Mouse (Mus musculus) spleen, adult 2 months (tissue): ENCODE measurements around the gene Srgap1. TPM values are rescaled to one million over a fixed set of nuclear protein-coding genes. Genes with fewer than 3 reads are reported as not detected.
"Not testable (repeated sequence)": the region's sequence is repeated elsewhere in the genome, so short reads cannot be mapped to it uniquely, and the experiment has no call there.

Experiments
- DNase-seq, 2 experiments: peaks; one replicate each; pipeline versions ENCODE4 v3.0.0 to v3.0.0-alpha.2; 2012 to 2021; ENCODE audit warnings: low spot score in 2 of 2, low read depth in 1 of 2
- H3K27ac ChIP-seq: fragments of 200-500 bp; 2 replicates; pipeline ENCODE4 v1.5.1; 2012; ENCODE audit warnings: low read length, inconsistent platforms; ENCODE audit not compliant: insufficient read depth
- H3K27me3 ChIP-seq: fragments of 200-500 bp; 2 replicates; pipeline ENCODE4 v1.6.1; 2012; ENCODE audit warnings: mild to moderate bottlenecking, moderate library complexity, low read length, inconsistent platforms; ENCODE audit not compliant: control insufficient read depth, insufficient read depth
- H3K36me3 ChIP-seq: fragments of 200-500 bp; 2 replicates; pipeline ENCODE4 v1.6.1; 2012; ENCODE audit warnings: mild to moderate bottlenecking, low read length, inconsistent platforms; ENCODE audit not compliant: control insufficient read depth, insufficient read depth
- H3K4me1 ChIP-seq: fragments of 200-500 bp; 2 replicates; pipeline ENCODE4 v1.6.1; 2011; ENCODE audit warnings: inconsistent platforms; ENCODE audit not compliant: control insufficient read depth, insufficient read depth, insufficient read length
- H3K4me3 ChIP-seq: fragments of 200-500 bp; 2 replicates; pipeline ENCODE4 v1.5.1; 2011; ENCODE audit warnings: mild to moderate bottlenecking, inconsistent platforms; ENCODE audit not compliant: insufficient read depth, insufficient read length; ENCODE audit errors: extremely low read depth
- CTCF ChIP-seq: fragments of 200-500 bp; IDR thresholded peaks from 2 replicates; pipeline ENCODE4 v1.5.1; 2011; ENCODE audit warnings: mild to moderate bottlenecking, inconsistent platforms; ENCODE audit not compliant: insufficient read depth, insufficient read length, insufficient replicate concordance; ENCODE audit errors: extremely low read depth
- POLR2A ChIP-seq: fragments of 200-500 bp; IDR thresholded peaks from 2 replicates; pipeline ENCODE4 v1.6.1; 2011; ENCODE audit warnings: low read depth, low read length, inconsistent platforms
- WGBS: fragments of 180-500 bp; shearing (Covaris S2); methylation state at CpG from one replicate; pipeline ENCODE4 v1.1.7; 2018; 5-methylcytosine and 5-hydroxymethylcytosine counted together
- polyA plus RNA-seq: library from polyadenylated mRNA; depleted of rRNA; stranded (reverse); fragments of >200 nt; gene quantifications from 2 replicates; pipeline ENCODE4 v1.2.3, GENCODE M21; 2012

Gene Srgap1
- polyA plus RNA-seq, 1 experiment = 0.58 TPM

DNA sequence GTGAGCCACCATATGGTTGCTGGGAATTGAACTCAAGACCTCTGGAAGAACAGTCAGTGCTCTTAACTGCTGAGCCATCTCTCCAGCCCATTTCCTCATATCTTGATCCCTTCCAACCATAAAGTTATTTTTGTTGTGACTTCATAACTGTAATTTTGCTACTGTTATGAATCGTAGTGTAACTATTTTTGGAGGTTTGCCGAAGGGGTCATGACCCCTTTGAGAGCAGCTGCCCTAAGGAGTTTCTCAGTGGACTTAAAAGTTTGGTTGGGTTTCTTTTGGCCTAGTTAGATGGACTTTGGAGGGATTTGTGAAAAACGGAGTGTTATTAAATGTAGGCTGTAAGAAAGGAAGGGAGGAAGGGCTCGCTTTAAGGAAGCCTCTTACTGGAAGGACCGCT, 277.4 kb downstream of the Srgap1 start:
- no peak for TF ChIP-seq CTCF
- 82% methylated on average over 5 of the region's 5 CpGs for WGBS

DNA sequence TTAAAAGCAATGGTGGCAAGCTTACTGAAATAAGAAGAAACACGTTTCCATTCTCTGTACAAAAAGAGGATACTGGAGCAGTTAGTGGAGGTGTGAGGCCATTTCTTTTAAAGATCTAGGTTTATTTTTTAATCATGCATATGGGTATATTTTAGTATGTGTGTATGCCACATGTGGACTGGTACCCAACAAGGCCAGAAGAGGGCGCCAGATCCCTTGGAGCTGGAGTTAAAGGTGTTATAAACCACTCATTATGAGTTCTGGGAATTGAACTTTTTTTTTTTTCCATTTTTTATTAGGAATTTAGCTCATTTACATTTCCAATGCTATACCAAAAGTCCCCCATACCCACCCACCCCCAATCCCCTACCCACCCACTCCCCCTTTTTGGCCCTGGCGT, 279.8 kb downstream of the Srgap1 start:
- WGBS = 92% methylated on average over 3 of the region's 3 CpGs
- H3K4me1 ChIP-seq, H3K27ac ChIP-seq, DNase-seq, H3K27me3 ChIP-seq, H3K4me3 ChIP-seq, H3K36me3 ChIP-seq: not testable (repeated sequence)

More for the DNA sequence above, 277.4 kb downstream of the Srgap1 start:
- no peaks in the 10 kb centered on the region for H3K27me3 ChIP-seq
- H3K4me3 ChIP-seq = no peak overlapping the region
- no peak overlapping the region for H3K27ac ChIP-seq
- no peaks in the 10 kb centered on the region for H3K36me3 ChIP-seq
- H3K4me1 ChIP-seq = no peaks in the 10 kb centered on the region
- DNase-seq = no peak

DNA sequence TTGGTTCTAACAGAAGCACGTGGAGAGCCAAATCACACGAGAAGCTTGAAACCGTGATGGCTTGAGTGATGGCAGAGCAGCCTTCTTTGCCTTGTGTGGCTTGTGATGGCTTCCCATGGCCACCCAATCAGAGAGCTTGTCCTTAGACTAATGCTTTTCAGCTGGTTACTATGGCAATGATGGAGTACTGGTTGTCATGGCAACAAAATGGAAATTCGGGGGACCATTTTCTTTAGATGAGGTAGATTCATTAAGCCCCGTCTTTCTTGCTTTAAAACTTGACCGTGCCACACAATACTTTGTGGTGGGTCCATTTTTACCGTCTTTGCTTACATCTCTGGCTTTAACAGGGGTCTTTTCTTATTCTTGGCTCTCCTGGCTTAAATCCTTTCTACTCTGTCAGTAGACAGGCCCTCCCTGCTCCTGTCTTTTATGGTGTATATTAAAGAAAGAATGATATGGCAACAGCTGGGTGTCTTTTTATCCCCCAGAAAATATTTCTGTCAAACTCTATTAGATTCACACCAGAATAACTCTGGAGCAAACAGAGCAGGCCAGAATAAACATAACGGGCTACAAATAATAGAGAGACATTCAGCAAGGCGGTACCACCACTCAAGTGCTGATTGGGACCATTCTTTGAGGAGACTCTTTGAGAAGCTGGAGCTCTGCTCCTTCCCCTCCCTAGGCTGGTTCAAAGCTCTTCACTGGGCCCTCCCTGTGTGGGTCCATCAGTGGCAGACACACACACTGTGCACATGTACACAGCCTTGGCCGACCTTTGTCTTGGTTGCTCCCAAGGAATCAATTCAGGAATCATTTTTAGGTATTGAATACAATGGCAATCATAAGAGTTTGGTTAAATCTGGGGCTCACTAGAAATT, 281.7 kb downstream of the Srgap1 start:
- H3K27me3 ChIP-seq = no peaks in the 10 kb centered on the region
- H3K27ac ChIP-seq = no peak overlapping the region
- no peaks in the 10 kb centered on the region for H3K36me3 ChIP-seq
- no peak for DNase-seq
- WGBS = 89% methylated on average over 10 of the region's 10 CpGs
- TF ChIP-seq POLR2A = no peak
- TF ChIP-seq CTCF = no peak
- no peaks in the 10 kb centered on the region for H3K4me1 ChIP-seq
- H3K4me3 ChIP-seq = no peak overlapping the region

DNA sequence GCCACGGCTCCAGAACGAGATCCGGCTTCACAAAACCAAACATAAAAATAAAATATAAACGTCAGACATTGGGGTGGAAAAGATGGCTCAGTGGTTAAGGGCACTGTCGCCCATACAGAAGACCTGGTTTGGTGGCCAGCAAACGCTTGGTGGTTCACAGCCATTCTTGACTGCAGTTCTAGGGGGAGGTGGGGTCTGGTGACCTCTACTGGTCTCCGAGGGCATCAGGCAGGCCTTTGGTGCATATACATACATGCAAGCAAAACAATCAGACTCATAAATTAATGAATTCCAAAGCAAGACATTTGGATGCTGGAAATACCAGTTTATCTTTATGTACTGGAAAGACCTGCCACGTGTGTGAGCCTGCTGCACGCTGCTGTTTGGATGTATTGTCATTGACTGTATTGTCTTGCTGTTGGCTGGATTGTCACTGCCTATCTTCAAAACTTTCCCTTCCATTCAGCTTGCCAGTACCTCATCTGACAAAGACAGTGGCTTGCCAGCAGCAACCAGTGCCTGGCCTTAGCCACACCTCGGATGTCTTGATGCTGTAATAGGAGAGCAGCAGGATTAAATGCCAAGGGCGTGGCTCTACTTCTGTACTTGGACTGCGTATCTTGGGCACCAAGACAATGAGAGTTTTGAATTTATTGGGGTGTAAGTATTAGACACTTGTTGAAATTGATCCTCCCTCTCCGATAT, 282.5 kb downstream of the Srgap1 start:
- 85% methylated on average over 13 of the region's 13 CpGs for WGBS
- Histone ChIP-seq H3K27ac (no peak overlapping the region), H3K4me1 (no peaks in the 10 kb centered on the region), H3K36me3 (no peaks in the 10 kb centered on the region), H3K27me3 (no peaks in the 10 kb centered on the region), H3K4me3 (no peak overlapping the region)
- DNase-seq = no peak
- TF ChIP-seq CTCF = no peak
- no peak for TF ChIP-seq POLR2A

DNA sequence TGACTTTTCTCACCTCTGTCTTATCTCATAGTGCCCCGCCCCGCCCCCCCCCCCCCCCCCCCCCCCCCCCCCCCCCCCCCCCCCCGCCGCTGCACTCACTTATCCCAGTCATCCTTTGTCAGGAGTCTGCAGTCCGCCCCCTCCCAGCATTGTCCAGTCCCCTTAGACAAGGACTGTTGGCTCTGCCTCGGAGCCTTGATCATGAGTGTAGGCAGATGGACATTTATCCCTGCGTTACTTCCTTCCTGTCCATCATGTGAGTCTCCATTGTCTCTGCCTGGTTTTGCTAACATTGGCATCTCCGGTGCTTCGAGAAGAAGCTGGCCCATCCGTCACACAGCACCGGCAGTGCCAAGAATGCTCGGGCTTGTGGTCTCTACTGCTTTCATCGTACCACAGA, 283.9 kb downstream of the Srgap1 start:
- Histone ChIP-seq H3K4me3 (no peak overlapping the region), H3K27me3 (no peaks in the 10 kb centered on the region), H3K36me3 (no peaks in the 10 kb centered on the region), H3K27ac (no peak overlapping the region), H3K4me1 (no peaks in the 10 kb centered on the region)
- WGBS = 86% methylated on average over 9 of the region's 13 CpGs
- TF ChIP-seq POLR2A (no peak), CTCF (no peak)
- DNase-seq = no peak

DNA sequence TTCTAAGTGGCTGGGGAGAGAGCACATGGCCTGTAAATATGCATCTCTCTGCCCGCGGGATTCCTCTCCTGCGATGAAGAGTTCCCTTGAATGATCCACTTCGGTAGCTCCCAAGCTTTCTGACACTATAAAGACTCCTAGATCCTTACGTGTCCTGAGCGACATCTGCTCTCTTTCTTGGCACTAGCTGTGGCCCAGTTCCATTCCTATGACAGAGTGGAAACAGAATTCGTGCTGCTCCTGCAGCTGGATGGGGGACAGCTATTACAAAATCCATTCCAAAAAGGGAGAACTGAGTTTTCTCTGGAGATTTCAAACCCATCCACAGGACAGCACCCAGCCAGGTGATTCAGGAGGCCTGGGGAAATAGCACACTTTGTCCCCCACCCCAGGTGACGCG, 285.0 kb downstream of the Srgap1 start:
- WGBS = 93% methylated on average over 9 of the region's 9 CpGs
- DNase-seq = no peak
- Histone ChIP-seq H3K36me3 (no peaks in the 10 kb centered on the region), H3K4me1 (no peaks in the 10 kb centered on the region), H3K27ac (no peak overlapping the region), H3K27me3 (no peaks in the 10 kb centered on the region), H3K4me3 (no peak overlapping the region)
- TF ChIP-seq POLR2A = no peak
- no peak for TF ChIP-seq CTCF

DNA sequence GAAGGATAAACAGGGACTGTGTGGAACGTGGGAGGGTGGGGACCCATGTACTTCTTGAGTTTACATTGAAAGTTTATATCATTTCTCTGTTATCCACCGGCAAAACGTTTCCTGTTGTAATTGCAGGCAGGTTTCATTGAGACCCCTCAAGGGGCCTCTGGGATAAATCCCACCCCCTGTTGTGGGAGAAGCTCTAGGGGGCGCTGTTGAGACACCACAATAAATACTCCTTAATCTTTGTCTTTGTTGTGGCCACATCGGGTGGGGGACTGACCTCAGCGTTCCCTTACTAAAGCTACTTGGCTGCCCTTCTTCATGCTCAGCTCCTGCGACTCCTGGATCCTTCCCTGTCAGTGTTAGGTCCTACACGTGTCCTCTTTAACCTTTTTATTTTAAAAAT, 288.0 kb downstream of the Srgap1 start:
- Histone ChIP-seq H3K4me3 (no peak overlapping the region), H3K4me1 (no peaks in the 10 kb centered on the region), H3K27ac (no peak overlapping the region), H3K36me3 (no peaks in the 10 kb centered on the region), H3K27me3 (no peaks in the 10 kb centered on the region)
- DNase-seq = no peak
- no peak for TF ChIP-seq CTCF
- no peak for TF ChIP-seq POLR2A
- whole genome bisulfite sequencing = 62% methylated on average over 8 of the region's 8 CpGs
